Mouse (Mus musculus): ENCODE data around the gene Atp5h. TPM values are rescaled to one million over a fixed set of nuclear protein-coding genes. Genes with fewer than 3 reads are reported as not detected.
"Not testable (repeated sequence)": the region's sequence is repeated elsewhere in the genome, so short reads cannot be mapped to it uniquely, and the experiment has no call there.

Gene Atp5h
- total RNA-seq, 2 experiments from 2014 or later = 459 to 515 TPM

GRCm38 (mm10) chr11:115400630-115401391, 19.0 kb downstream of the Atp5h start:
- peak in 1 of 2 experiments; percentile 49 for DNase-seq (ENCODE audit: extremely low spot score in 1 of 2, low spot score in 1 of 2)

DNA sequence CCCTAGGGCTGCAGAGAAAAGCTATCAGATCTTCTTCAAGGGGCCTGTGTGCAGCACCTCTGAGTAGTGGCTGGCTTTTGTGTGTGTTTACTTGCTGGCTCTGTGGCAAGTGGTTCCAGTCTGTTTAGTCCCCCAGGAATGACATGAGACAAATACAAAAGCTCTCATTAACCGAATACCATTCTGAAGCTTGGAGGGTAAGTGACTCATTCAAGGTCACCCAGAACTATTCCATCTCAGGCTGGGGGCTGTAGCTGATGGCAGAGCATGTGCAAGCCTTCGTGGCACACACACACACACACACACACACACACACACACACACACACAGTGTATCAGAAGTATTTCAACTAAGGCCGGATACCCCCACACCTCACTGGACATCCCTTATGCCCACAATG, 19.6 kb downstream of the Atp5h start:
- DNase-seq (ENCODE audit: extremely low spot score in 1 of 2, low spot score in 1 of 2) = no peak

GRCm38 (mm10) chr11:115398085-115398484, 21.7 kb downstream of the Atp5h start:
- DNase-seq (ENCODE audit: extremely low spot score in 1 of 2, low spot score in 1 of 2) = no peak

GRCm38 (mm10) chr11:115393721-115394325, 25.9 kb downstream of the Atp5h start:
- no peak for DNase-seq (ENCODE audit: extremely low spot score in 1 of 2, low spot score in 1 of 2)

GRCm38 (mm10) chr11:115391358-115391757, 28.4 kb downstream of the Atp5h start:
- DNase-seq (ENCODE audit: extremely low spot score in 1 of 2, low spot score in 1 of 2) = no peak

DNA sequence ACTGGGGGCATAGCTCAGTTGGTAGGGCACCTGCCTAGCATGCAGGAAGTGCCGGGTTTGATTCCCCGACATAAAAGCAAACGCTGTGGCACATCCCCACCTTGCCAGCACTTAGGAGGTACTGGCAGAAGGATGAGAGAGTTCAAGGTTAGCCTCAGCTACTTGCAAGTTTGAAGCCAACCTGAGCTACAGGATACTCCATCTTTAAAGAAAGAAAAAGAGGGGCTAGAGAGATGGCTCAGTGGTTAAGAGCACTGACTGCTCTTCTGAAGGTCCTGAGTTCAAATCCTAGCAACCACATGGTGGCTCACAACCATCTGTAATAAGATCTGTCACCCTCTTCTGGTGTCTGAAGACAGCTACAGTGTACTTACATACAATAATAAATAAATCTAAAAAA, 32.9 kb downstream of the Atp5h start:
- DNase-seq (ENCODE audit: extremely low spot score in 1 of 2, low spot score in 1 of 2) = not testable (repeated sequence)

GRCm38 (mm10) chr11:115384587-115384986, 35.2 kb downstream of the Atp5h start:
- no peak for DNase-seq (ENCODE audit: extremely low spot score in 1 of 2, low spot score in 1 of 2)

GRCm38 (mm10) chr11:115383701-115384474, 35.9 kb downstream of the Atp5h start:
- peak in 1 of 2 experiments; percentile 45 for DNase-seq (ENCODE audit: extremely low spot score in 1 of 2, low spot score in 1 of 2)

DNA sequence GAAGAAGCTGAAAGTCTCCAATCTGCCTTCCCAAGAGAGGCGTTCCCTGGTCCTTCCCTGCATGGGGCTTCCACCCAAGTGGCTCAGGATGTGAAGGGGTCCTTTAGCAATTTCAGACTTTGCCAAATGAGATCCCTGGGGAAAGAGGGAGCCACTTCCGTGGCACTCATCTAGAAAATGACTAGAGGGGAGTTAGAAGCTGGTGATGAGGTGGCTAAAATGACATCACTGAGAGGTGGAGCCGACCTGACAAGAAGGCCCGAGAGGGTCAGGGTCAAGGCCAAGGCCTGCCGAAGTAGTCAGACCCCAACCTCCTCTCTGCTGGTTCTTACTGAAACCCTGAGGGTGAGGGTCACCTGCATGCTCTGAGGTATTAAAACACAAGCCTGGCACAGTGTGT, 36.9 kb downstream of the Atp5h start:
- DNase-seq (ENCODE audit: extremely low spot score in 1 of 2, low spot score in 1 of 2) = no peak

GRCm38 (mm10) chr11:115381743-115382539, 37.8 kb downstream of the Atp5h start, which contains the start of gene Cdr2l:
Cdr2l (plus strand) TSS chr11:115381916.
- DNase-seq (ENCODE audit: extremely low spot score in 1 of 2, low spot score in 1 of 2) = peak; percentile 73 to 75

- DNase-seq (ENCODE audit: extremely low spot score in 1 of 2, low spot score in 1 of 2) = no peak
These were observed 38.5 kb downstream of the Atp5h start for GRCm38 (mm10) chr11:115381276-115381675.

DNA sequence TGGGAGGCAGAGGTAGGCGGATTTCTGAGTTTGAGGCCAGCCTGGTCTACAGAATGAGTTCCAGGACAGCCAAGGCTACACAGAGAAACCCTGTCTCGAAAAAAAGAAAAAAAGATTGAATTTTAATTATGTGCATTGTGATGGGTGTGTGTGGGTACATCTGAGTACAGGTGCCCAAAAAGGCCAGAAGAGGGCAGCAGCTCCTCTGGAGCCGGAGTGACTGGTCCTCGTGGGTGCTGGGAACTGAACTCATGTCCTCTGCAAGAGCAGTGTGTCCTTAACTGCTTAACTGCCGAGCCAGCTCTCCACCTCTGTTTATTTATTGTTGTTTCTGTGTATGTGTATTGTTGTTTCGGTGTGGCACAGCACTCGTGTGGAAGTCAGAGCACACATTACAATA, 41.9 kb downstream of the Atp5h start:
- no peak for DNase-seq (ENCODE audit: extremely low spot score in 1 of 2, low spot score in 1 of 2)

- no peak for DNase-seq (ENCODE audit: extremely low spot score in 1 of 2, low spot score in 1 of 2)
These were observed 42.5 kb downstream of the Atp5h start for GRCm38 (mm10) chr11:115377254-115377653.

- DNase-seq (ENCODE audit: extremely low spot score in 1 of 2, low spot score in 1 of 2) = no peak
These were observed 43.0 kb downstream of the Atp5h start for GRCm38 (mm10) chr11:115376722-115377121.

DNA sequence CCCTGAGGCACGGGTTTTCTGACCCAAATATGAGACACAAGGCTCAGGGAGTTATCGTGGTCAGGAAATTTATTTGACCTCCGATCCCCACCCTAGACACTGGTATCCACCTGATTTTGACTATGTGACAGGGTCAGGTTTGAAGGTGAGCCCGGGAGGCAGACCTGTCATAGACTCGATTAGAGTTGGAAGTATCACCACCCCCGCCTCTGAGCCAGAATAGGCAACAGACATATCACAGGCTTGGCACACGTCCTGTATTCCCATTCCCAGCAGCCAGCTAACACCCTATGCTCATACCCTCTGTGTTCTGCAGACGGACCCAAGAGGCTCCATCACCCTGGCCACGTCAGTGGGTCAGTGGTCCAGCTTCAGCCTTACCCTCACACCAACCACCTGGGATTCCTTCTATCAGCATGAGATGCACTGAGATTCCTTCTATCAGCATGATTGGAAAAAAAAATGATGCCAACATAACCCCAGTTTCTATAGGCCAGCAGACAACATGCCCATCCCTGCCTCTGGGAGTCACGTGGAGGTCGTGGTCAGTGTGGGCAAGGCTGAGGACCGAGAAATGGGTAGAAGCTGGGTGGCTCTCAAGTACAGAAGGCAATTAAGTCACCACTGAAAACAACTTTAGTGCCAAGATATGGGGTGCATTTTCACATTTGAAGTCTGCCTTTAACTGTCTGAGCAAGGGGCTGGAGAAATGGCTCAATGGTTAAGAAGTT, 44.9 kb downstream of the Atp5h start:
- DNase-seq (ENCODE audit: extremely low spot score in 1 of 2, low spot score in 1 of 2) = no peak

GRCm38 (mm10) chr11:115373805-115374694, 45.7 kb downstream of the Atp5h start:
- peak; percentile 61 to 67 for DNase-seq (ENCODE audit: extremely low spot score in 1 of 2, low spot score in 1 of 2)

GRCm38 (mm10) chr11:115372737-115373136, 47.0 kb downstream of the Atp5h start:
- no peak for DNase-seq (ENCODE audit: extremely low spot score in 1 of 2, low spot score in 1 of 2)

DNA sequence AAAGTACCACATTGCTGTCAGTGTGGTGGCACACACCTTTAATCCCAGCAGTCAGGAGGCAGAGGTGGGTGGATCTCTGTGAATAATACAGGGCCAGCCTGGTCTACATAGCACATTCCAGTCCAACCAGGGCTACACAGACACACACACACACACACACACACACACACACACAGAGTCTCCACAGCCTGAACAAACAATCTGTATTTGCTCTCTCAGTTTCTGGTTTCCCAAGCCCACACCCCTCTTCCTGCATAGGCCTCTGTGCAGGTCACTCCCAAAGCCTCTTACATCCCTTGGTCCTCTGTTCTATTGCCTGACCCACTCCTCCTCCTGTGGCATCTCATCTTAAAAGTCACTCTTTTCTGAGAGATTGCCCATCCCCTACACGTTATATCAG, 47.7 kb downstream of the Atp5h start:
- DNase-seq (ENCODE audit: extremely low spot score in 1 of 2, low spot score in 1 of 2) = no peak

DNA sequence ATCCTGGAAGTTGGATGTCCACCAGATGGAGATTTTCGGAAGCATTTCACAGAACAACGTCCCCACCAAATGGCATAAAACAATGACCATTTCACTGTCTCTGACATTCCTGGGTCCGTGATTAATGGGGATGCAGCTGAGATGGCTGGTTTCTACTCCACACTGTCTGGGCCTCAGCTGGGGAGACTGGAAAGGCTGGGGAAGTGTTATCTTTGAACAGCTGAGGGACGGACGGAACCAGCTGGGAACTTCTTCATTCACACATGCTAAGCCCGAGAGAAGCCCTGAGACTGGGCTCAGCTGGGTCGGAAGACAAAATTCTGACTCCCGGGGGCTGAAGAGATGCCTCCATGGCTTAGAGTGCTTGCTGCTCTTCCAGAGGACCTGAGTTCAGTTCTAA, 48.4 kb downstream of the Atp5h start:
- DNase-seq (ENCODE audit: extremely low spot score in 1 of 2, low spot score in 1 of 2) = no peak

All from layer of hippocampus, postnatal 25 days (tissue).